Mouse (Mus musculus) layer of hippocampus, adult 2 months (tissue): ENCODE measurements around the gene Zbtb48. TPM values are rescaled to one million over a fixed set of nuclear protein-coding genes. Genes with fewer than 3 reads are reported as not detected.

Experiments
- DNase-seq, 2 experiments: peaks; one replicate each; pipeline ENCODE4 v3.0.0; 2022; ENCODE audit warnings: low spot score in 2 of 2
- H3K27ac ChIP-seq: fragments of 200-600 bp; 2 replicates; pipeline ENCODE4 v1.8.1; 2022
- H3K4me3 ChIP-seq: fragments of 200-600 bp; 2 replicates; pipeline ENCODE4 v1.8.1; 2022; ENCODE audit warnings: mild to moderate bottlenecking
- CTCF ChIP-seq: fragments of 200-600 bp; conservative IDR thresholded peaks from 2 replicates; pipeline ENCODE4 v1.8.1; 2022; ENCODE audit warnings: antibody characterized with exemption, mild to moderate bottlenecking, moderate library complexity
- total RNA-seq, 2 experiments: library from RNA; stranded (reverse); gene quantifications; 2 replicates each; pipeline ENCODE4 v1.2.3; 2021

Gene Zbtb48
- total RNA-seq, 2 experiments from 2014 or later, result 12.7 to 16.9 TPM

- no peak for TF ChIP-seq CTCF
- Histone ChIP-seq H3K4me3 (no peak overlapping the region), H3K27ac (no peak overlapping the region)
- DNase-seq, result no peak
These were observed 34.4 kb downstream of the Zbtb48 start for GRCm38 (mm10) chr4:151993035-151993434.

- Histone ChIP-seq H3K27ac (no peak overlapping the region), H3K4me3 (no peak overlapping the region)
- TF ChIP-seq CTCF, result no peak
- DNase-seq, result no peak
These were observed 35.4 kb downstream of the Zbtb48 start for GRCm38 (mm10) chr4:151992091-151992490.

GRCm38 (mm10) chr4:151989110-151989488 lies 38.4 kb downstream of the Zbtb48 start:
- DNase-seq, result no peak
- TF ChIP-seq CTCF, result no peak
- H3K27ac ChIP-seq, result peak overlapping the region; percentile 98
- peak overlapping the region; percentile 61 for H3K4me3 ChIP-seq

GRCm38 (mm10) chr4:151988342-151989109 lies 38.9 kb downstream of the Zbtb48 start, which contains the start of gene Thap3:
Gene Thap3 (minus strand): TSS chr4:151988997.
- TF ChIP-seq CTCF, result no peak
- peak within 1 kb of the TSS; percentile 61 for H3K4me3 ChIP-seq
- peak within 1 kb of the TSS; percentile 98 for H3K27ac ChIP-seq
- peak; percentile 73 to 84 for DNase-seq

- no peak for DNase-seq
- H3K27ac ChIP-seq, result peak overlapping the region; percentile 98
- H3K4me3 ChIP-seq, result peak overlapping the region; percentile 61
- TF ChIP-seq CTCF, result no peak
These were observed 39.5 kb downstream of the Zbtb48 start for GRCm38 (mm10) chr4:151988014-151988341.

- no peak for TF ChIP-seq CTCF
- no peak overlapping the region for H3K4me3 ChIP-seq
- DNase-seq, result no peak
- H3K27ac ChIP-seq, result no peak overlapping the region
These were observed 40.8 kb downstream of the Zbtb48 start for GRCm38 (mm10) chr4:151986650-151987049.

- no peak for TF ChIP-seq CTCF
- DNase-seq, result no peak
- no peak overlapping the region for H3K4me3 ChIP-seq
- H3K27ac ChIP-seq, result no peak overlapping the region
These were observed 41.6 kb downstream of the Zbtb48 start for GRCm38 (mm10) chr4:151985886-151986285.

- no peak for TF ChIP-seq CTCF
- DNase-seq, result no peak
- Histone ChIP-seq H3K4me3 (no peak overlapping the region), H3K27ac (no peak overlapping the region)
These were observed 43.9 kb downstream of the Zbtb48 start for GRCm38 (mm10) chr4:151983560-151983959.

GRCm38 (mm10) chr4:151983043-151983442 lies 44.4 kb downstream of the Zbtb48 start:
- no peak for TF ChIP-seq CTCF
- Histone ChIP-seq H3K27ac (no peak overlapping the region), H3K4me3 (no peak overlapping the region)
- no peak for DNase-seq

- peak; percentile 76 to 88 for DNase-seq
- no peak overlapping the region for H3K4me3 ChIP-seq
- TF ChIP-seq CTCF, result peak; percentile 97
- no peak overlapping the region for H3K27ac ChIP-seq
These were observed 46.1 kb downstream of the Zbtb48 start for GRCm38 (mm10) chr4:151981363-151981762.

GRCm38 (mm10) chr4:151980699-151981098 lies 46.8 kb downstream of the Zbtb48 start:
- H3K27ac ChIP-seq, result no peak overlapping the region
- DNase-seq, result no peak
- no peak overlapping the region for H3K4me3 ChIP-seq
- peak; percentile 75 for TF ChIP-seq CTCF

GRCm38 (mm10) chr4:151977748-151978147 lies 49.7 kb downstream of the Zbtb48 start:
- H3K4me3 ChIP-seq, result no peak overlapping the region
- peak; percentile 97 for TF ChIP-seq CTCF

GRCm38 (mm10) chr4:151975441-151975840 lies 52.0 kb downstream of the Zbtb48 start:
- Histone ChIP-seq H3K27ac (no peak overlapping the region), H3K4me3 (no peak overlapping the region)
- no peak for DNase-seq
- peak; percentile 79 for TF ChIP-seq CTCF

More at GRCm38 (mm10) chr4:151977748-151978147, 49.7 kb downstream of the Zbtb48 start:
- DNase-seq, result peak; percentile 81 to 95
- H3K27ac ChIP-seq, result peak overlapping the region; percentile 36; the same call in 1 of the 2 replicates

GRCm38 (mm10) chr4:151972221-151972967 lies 55.1 kb downstream of the Zbtb48 start:
- DNase-seq, result peak in 1 of 2 experiments; percentile 53
- Histone ChIP-seq H3K27ac (no peak overlapping the region), H3K4me3 (no peak overlapping the region)
- peak; percentile 87 for TF ChIP-seq CTCF

Other genes starting within 250 kb of the Zbtb48 start
- gene Camta1, start 165.8 kb downstream of the Zbtb48 start, total RNA-seq, result 100 to 1,000 TPM; 275 to 294 TPM
- gene Dnajc11, start 94.0 kb downstream of the Zbtb48 start, total RNA-seq, result 10 to 100 TPM; 68.2 to 69.1 TPM
- gene Thap3, start 38.7 kb downstream of the Zbtb48 start, total RNA-seq, result 10 to 100 TPM; 26.8 to 29.7 TPM
- gene Phf13, start 31.4 kb downstream of the Zbtb48 start, total RNA-seq, result 10 to 100 TPM; 10.5 to 10.8 TPM
- 10 to 100 TPM; 19.4 to 23.2 TPM for gene Klhl21, start 18.9 kb downstream of the Zbtb48 start, total RNA-seq
- under 1 TPM; 0.69 to 0.76 TPM for gene Tas1r1, start 10.9 kb upstream of the Zbtb48 start, total RNA-seq
- 10 to 100 TPM; 19.9 to 21.0 TPM for gene Nol9, start 11.7 kb upstream of the Zbtb48 start, total RNA-seq
- 100 to 1,000 TPM; 163 to 164 TPM for gene Plekhg5, start 44.8 kb upstream of the Zbtb48 start, total RNA-seq
- 10 to 100 TPM; 22.7 to 48.4 TPM for gene Tnfrsf25, start 88.3 kb upstream of the Zbtb48 start, total RNA-seq
- 1 to 10 TPM; 1.2 to 1.9 TPM for gene Espn, start 124.7 kb upstream of the Zbtb48 start, total RNA-seq
- not detected for gene Hes2, start 131.2 kb upstream of the Zbtb48 start, total RNA-seq
- 100 to 1,000 TPM; 306 to 335 TPM for gene Acot7, start 150.5 kb upstream of the Zbtb48 start, total RNA-seq
- gene Gpr153, start 246.6 kb upstream of the Zbtb48 start, total RNA-seq, result 1 to 10 TPM; 5.6 to 6.4 TPM